Mouse (Mus musculus) CH12.LX (cell line): ENCODE data around the gene Rps6ka4. TPM values are rescaled to one million over a fixed set of nuclear protein-coding genes. Genes with fewer than 3 reads are reported as not detected.

Experiments
- DNase-seq: peaks from one replicate; pipeline ENCODE4 v3.0.0-alpha.2; 2013; ENCODE audit errors: extremely low read depth
- H3K27ac ChIP-seq: 2 replicates; pipeline ENCODE4 v1.5.1; 2012; ENCODE audit warnings: low read depth, mild to moderate bottlenecking, control low read depth, moderate library complexity; ENCODE audit not compliant: insufficient read depth
- H3K27me3 ChIP-seq: replicated peaks from 2 replicates; pipeline ENCODE3; 2012; ENCODE audit warnings: inconsistent platforms
- H3K36me3 ChIP-seq, 2 experiments: replicated peaks in 1 of 2; 2 replicates each; pipeline versions ENCODE3 to v1.6.1; 2012; ENCODE audit warnings: inconsistent platforms in 1 of 2, low read length in 1 of 2, mild to moderate bottlenecking in 1 of 2, mixed read lengths in 1 of 2, moderate library complexity in 1 of 2; ENCODE audit not compliant: control insufficient read depth in 1 of 2, insufficient read depth in 1 of 2
- H3K4me1 ChIP-seq, 2 experiments: 2 replicates each; pipeline ENCODE4 v1.6.1; 2012; ENCODE audit warnings: inconsistent platforms in 1 of 2, moderate library complexity in 1 of 2; ENCODE audit not compliant: insufficient read depth in 2 of 2, control insufficient read depth in 1 of 2
- H3K4me2 ChIP-seq: 2 replicates; pipeline ENCODE4 v1.6.1; 2012; ENCODE audit warnings: low read depth, mild to moderate bottlenecking, control low read depth; ENCODE audit not compliant: poor library complexity, insufficient read depth, severe bottlenecking
- H3K4me3 ChIP-seq, 3 experiments: fragments of 150-350 bp in 1 of 3; sonication (generic) in 1 of 3; replicated peaks in 1 of 3; 2 replicates each; pipeline versions ENCODE3 to v1.5.1; 2011 to 2012; ENCODE audit warnings: low read depth in 2 of 3, low read length in 2 of 3, mild to moderate bottlenecking in 2 of 3, moderate library complexity in 2 of 3, control low read depth in 1 of 3, improper control_type of control experiment in 1 of 3, inconsistent platforms in 1 of 3, mixed read lengths in 1 of 3; ENCODE audit not compliant: poor library complexity in 1 of 3
- H3K79me2 ChIP-seq: replicated peaks from 2 replicates; pipeline ENCODE4 v1.6.1; 2012; ENCODE audit warnings: mild to moderate bottlenecking, moderate library complexity; ENCODE audit not compliant: control insufficient read depth, poor library complexity, insufficient read depth, severe bottlenecking; ENCODE audit errors: extremely low read depth
- H3K9ac ChIP-seq: 2 replicates; pipeline ENCODE4 v1.6.1; 2012; ENCODE audit warnings: low read depth, mild to moderate bottlenecking, control low read depth, moderate library complexity; ENCODE audit not compliant: insufficient read depth
- H3K9me3 ChIP-seq: replicated peaks from 2 replicates; pipeline ENCODE3; 2012; ENCODE audit warnings: low read length, inconsistent platforms, mixed read lengths
- BHLHE40 ChIP-seq: IDR thresholded peaks from 2 replicates; pipeline ENCODE4 v1.6.1; 2011; ENCODE audit warnings: mild to moderate bottlenecking, low read depth, low read length, improper control_type of control experiment
- CHD1 ChIP-seq: IDR thresholded peaks from 2 replicates; pipeline ENCODE4 v1.6.1; 2012; ENCODE audit warnings: low read depth, low read length, improper control_type of control experiment, inconsistent platforms
- EP300 ChIP-seq: IDR thresholded peaks from 2 replicates; pipeline ENCODE4 v1.6.1; 2011; ENCODE audit warnings: low read length, improper control_type of control experiment
- ETS1 ChIP-seq: conservative IDR thresholded peaks from 2 replicates; pipeline ENCODE4 v1.6.1; 2012; ENCODE audit warnings: low read depth, mild to moderate bottlenecking, inconsistent platforms, low read length, improper control_type of control experiment, moderate library complexity
- GABPA ChIP-seq: IDR thresholded peaks from 2 replicates; pipeline ENCODE4 v1.6.1; 2012; ENCODE audit warnings: low read depth, low read length, improper control_type of control experiment, inconsistent platforms; ENCODE audit not compliant: insufficient replicate concordance
- HCFC1 ChIP-seq: IDR thresholded peaks from 2 replicates; pipeline ENCODE4 v1.6.1; 2012; ENCODE audit warnings: low read depth, mild to moderate bottlenecking, inconsistent platforms, low read length, improper control_type of control experiment
- KAT2A ChIP-seq: IDR thresholded peaks from 2 replicates; pipeline ENCODE4 v1.6.1; 2012; ENCODE audit warnings: low read length, improper control_type of control experiment, inconsistent platforms; ENCODE audit not compliant: insufficient replicate concordance
- MAX ChIP-seq: IDR thresholded peaks from 2 replicates; pipeline ENCODE4 v1.6.1; 2011; ENCODE audit warnings: low read length, improper control_type of control experiment
- MAZ ChIP-seq: IDR thresholded peaks from 2 replicates; pipeline ENCODE4 v1.6.1; 2012; ENCODE audit warnings: low read depth, mild to moderate bottlenecking, inconsistent platforms, low read length, improper control_type of control experiment, moderate library complexity
- MXI1 ChIP-seq: IDR thresholded peaks from 2 replicates; pipeline ENCODE4 v1.6.1; 2011; ENCODE audit warnings: mild to moderate bottlenecking, low read depth, low read length, improper control_type of control experiment
- NELFE ChIP-seq: IDR thresholded peaks from 2 replicates; pipeline ENCODE4 v1.6.1; 2011; ENCODE audit warnings: low read depth, low read length, improper control_type of control experiment
- TBP ChIP-seq: conservative IDR thresholded peaks from 2 replicates; pipeline ENCODE4 v1.6.1; 2011; ENCODE audit warnings: low read depth, low read length, improper control_type of control experiment
- TCF12 ChIP-seq: IDR thresholded peaks from 2 replicates; pipeline ENCODE4 v1.6.1; 2014; ENCODE audit warnings: low read depth, mild to moderate bottlenecking, inconsistent platforms, low read length, improper control_type of control experiment
- ZKSCAN1 ChIP-seq: IDR thresholded peaks from 2 replicates; pipeline ENCODE4 v1.6.1; 2012; ENCODE audit warnings: low read depth, inconsistent platforms, low read length, improper control_type of control experiment, borderline replicate concordance
- ZNF384 ChIP-seq: IDR thresholded peaks from 2 replicates; pipeline ENCODE4 v1.6.1; 2012; ENCODE audit warnings: low read depth, low read length, improper control_type of control experiment, inconsistent platforms
- dilution Hi-C: fragments of 300-500 bp; cut with MboI; formaldehyde crosslinking; loops from 2 replicates; pipeline ENCODE4 v1.14.3; 2020; ENCODE audit warnings: low sequenced_read_pairs; ENCODE audit not compliant: extremely low pct_unique_long_range_greater_than_20kb, extremely low pct_ligation_motif_present
- in situ Hi-C: fragments of 300-500 bp; cut with MboI; formaldehyde crosslinking; loops from 3 replicates; pipeline ENCODE4 v1.14.3; 2019; ENCODE audit warnings: low sequenced_read_pairs, low pct_ligation_motif_present, low pct_unique_long_range_greater_than_20kb, mixed read lengths
- polyA plus RNA-seq: library from polyadenylated mRNA; unstranded; fragments of >175 nt; gene quantifications from 2 replicates; pipeline ENCODE4 v1.2.1, GENCODE M21; 2012; ENCODE audit warnings: low read depth; ENCODE audit not compliant: insufficient read length
- total RNA-seq, 2 experiments: library from RNA; depleted of rRNA; stranded (reverse); fragments of 300-350 nt in 1 of 2; fragments of >200 nt in 1 of 2; gene quantifications; 2 replicates each; pipeline ENCODE4 v1.2.3; 2012 to 2014

Rps6ka4 gene
- total and polyA plus RNA-seq, 3 experiments: 6.6 to 14.0 (median 7.8) TPM

DNA sequence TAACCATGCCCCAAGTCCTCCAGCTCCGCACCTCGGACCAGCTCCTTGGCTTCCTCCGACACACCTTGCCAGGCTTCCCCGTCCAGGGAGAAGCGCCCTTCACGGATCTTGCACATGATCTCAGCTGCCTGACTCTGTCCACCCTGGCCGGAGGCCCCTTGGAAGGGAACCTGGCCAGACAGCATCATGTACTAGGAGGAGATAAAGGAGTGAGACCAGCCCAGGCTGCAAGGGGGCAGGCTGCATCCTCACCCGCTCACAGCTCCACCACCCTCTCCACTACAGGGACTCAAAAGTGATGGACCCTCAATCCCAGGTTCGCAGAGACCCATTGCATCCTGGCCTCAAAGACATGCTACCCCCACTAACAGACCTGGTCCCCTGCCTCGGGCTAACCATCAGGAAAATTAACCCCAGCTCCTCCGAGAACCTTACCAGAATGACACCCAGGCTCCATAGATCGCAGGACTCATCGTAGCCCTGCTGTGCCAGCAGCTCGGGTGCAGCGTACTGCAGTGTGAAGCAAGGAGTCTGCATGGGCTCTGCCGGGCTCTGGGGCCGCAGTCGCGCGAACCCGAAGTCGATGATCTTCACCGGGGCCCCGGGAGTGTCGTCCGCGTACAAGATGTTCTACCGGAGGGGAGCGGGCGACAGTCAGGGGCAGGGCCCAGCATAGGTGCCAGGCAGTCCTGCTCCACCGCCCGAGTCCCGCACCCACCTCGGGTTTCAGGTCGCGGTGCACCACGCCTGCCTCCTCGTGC, 9.7 kb downstream of the Rps6ka4 start:
- DNase-seq: no peak
- Histone ChIP-seq H3K9ac (no peak overlapping the region), H3K4me1 (peaks cover 0 to 6% of the 10 kb centered on the region in 2 experiments; a peak in 2 of 4 replicates), H3K4me2 (no peak overlapping the region), H3K36me3 (peaks cover 39 to 81% of the 10 kb centered on the region in 2 experiments), H3K4me3 (no peak overlapping the region), H3K27ac (no peak overlapping the region), H3K27me3 (no peaks in the 10 kb centered on the region)
- in situ Hi-C loops: no loop called here
- dilution Hi-C loops: no loop called here
- TF ChIP-seq MAX: no peak
- no peak for TF ChIP-seq BHLHE40
- no peak for TF ChIP-seq HCFC1
- TF ChIP-seq MAZ: no peak
- no peak for TF ChIP-seq MXI1
- no peak for TF ChIP-seq GABPA
- no peak for TF ChIP-seq ETS1
- no peak for TF ChIP-seq CHD1
- no peak for TF ChIP-seq EP300
- TF ChIP-seq KAT2A: no peak
- TF ChIP-seq ZNF384: no peak
- TF ChIP-seq, all 38 proteins: peak for 0
- Histone ChIP-seq H3K79me2 (no peaks in the 10 kb centered on the region), H3K9me3 (peaks cover 5% of the 10 kb centered on the region)

DNA sequence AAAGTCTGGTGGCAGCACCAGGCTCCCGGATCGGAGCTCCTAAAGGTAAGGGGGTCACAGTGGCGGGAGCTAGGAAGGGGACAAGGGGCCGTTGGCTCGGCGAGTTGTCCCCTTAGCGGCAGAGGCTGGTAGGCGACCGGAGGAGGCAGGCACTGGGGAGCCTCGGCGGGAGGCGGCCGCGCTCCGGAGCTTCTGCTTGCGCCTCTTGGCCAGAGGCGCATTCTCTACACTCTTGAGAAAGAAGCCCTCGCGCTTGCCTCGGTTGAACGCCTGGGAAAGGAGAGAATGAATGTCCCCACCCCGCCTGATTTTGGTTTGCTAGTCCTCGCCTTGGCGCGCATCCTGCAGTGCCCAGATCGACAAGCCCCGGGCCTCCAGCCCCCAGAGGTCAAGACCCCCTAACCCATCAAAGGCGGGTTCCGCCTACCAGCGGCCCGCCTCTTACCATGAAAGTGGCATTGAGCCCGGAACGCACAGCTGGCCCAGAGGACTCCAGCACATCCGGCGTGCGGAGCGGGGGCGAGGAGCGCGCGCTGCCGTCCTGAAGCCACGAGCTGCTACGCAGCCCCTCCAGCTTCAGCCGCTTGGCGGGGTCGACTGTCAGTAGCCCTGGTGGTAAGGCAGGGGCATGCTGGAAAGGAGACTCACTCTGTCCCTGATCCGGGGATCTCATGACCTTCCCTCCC, 10.4 kb downstream of the Rps6ka4 start:
- in situ Hi-C loops (no loop called here), dilution Hi-C loops (no loop called here)
- H3K9me3 ChIP-seq: peaks cover 5% of the 10 kb centered on the region
- no peaks in the 10 kb centered on the region for H3K27me3 ChIP-seq
- peaks cover 39 to 74% of the 10 kb centered on the region in 2 experiments for H3K36me3 ChIP-seq
- H3K79me2 ChIP-seq: no peaks in the 10 kb centered on the region
- DNase-seq: no peak
- no peak overlapping the region for H3K9ac ChIP-seq
- peaks cover 0 to 6% of the 10 kb centered on the region in 2 experiments; a peak in 2 of 4 replicates for H3K4me1 ChIP-seq
- no peak overlapping the region for H3K4me2 ChIP-seq
- H3K4me3 ChIP-seq: no peak overlapping the region
- no peak overlapping the region for H3K27ac ChIP-seq
- no peak for TF ChIP-seq BHLHE40
- TF ChIP-seq NELFE: no peak
- TF ChIP-seq GABPA: no peak
- no peak for TF ChIP-seq TBP
- TF ChIP-seq TCF12: no peak
- no peak for TF ChIP-seq ZKSCAN1
- no peak for TF ChIP-seq EP300
